Mouse (Mus musculus): ENCODE measurements at regions not wholly inside any gene's neighbourhood (a gene's known extent, or its start where the extent isn't known, plus 50 kb on each side); places are given as distances from the start of the nearest gene placed in this dataset.

DNA sequence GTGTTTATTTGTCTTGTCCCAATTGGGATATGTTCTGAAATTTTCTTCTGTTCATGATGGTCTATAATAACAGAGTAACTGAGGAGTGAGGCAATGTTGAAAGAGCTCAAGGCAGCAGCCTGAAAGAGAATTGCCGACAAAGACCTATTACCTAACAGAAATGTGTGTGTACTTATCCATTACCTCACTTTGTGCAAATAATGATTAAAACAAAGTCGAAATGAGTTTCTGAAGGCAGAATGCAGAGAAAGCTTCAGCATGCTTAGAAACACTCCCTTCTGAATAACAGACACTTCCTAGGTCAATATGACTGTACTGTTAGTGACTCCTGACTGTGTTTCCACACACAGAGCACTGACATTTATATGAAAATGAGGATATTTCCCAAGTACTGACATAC is 63.0 kb downstream of the Kbtbd8 start:
- no peak for DNase-seq

DNA sequence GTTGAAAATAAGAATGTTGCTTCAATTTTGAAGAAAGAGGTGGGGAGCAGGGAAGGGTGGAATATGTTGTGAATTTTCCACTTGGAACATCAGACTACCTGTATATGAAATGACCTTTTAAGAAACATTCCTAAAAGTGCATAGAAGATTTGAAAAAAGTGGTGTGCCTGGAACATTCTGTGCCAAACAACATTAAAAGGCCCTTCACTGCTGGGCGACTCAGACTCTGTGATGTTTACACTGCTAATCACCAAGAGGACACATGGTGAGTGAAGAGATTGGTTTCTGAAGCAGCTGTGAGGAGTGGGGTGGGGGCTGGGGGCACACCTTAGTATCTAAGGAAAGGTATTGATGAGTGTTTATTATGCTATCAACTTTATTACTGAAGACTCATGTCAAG is 65.2 kb downstream of the Kbtbd8 start:
- no peak for DNase-seq

DNA sequence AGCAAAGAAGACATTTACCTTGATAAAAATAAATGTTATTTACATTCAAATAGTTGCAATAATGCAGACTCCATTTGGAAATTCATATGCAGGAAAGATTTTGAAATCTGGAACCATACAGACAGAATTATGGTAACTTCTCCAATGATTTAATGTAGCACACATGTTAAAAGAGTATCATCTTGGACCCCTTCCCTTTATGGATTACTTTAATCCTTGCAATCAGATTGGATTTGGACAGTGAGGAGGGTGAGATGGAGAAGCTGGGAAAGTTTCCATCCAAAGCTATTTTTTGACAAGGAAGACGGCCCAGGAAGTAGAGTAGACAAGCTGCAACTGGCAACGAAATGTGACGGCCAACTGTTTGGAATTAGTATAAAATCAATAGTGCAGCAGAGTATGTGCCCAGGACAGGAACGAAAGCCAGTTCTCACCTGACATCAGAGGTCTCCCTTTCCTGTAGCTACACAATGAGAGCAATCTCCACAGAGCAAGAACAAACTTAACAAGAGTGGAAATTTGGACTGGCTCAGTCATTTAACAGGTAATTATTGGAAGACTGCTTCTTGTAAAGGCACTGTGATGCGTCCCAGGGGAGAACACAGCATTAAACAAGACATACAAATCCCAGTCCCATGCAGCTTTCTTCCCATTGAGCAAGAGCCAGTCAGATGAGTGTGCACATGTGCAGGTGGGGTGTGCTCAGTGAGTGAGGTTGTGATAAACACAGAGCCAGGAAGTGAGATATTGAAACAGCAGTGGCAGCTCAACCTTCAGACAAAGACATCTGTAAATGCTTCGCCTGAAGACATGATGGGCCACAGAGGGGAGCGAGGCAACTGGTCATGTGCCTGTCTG is 68.3 kb downstream of the Kbtbd8 start:
- DNase-seq: no peak

DNA sequence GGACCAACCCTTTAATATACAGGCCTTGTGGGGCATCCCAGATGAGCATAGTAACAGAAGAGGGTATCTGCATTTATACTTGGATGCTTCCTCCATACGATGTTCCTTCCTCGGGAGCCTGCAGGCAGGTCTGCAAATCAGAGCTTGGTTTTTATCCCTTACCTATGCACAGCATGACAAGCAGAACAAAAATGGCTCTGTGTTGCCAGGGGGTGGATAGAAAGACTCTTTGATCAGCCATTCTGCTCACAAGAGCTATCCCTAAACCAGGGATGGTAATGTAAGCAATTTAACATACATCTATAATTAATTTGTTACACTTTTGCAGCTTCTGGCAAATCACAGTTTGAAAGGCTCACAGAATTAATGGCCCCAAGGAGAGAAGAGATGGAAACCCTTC is 79.6 kb downstream of the Kbtbd8 start:
- DNase-seq: no peak

DNA sequence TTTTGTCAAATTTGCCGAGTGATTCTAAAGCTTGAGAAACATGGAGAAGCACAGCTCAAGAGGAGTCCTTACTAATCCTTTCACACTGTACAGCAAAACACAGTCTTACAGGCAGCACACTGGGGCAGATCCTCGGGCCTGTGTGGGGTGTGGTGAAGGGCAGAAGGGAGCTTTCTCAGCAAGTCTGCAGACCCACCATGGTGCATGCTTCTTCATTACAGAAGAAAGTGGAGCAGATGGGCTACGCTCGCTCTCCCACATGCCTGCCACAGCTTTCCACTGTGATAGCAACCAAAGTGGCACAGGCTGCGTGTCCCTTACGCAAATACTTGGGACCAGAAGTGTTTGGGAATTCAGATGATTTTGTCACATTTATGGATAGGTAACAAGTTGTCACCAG is 81.6 kb downstream of the Kbtbd8 start:
- DNase-seq: no peak

DNA sequence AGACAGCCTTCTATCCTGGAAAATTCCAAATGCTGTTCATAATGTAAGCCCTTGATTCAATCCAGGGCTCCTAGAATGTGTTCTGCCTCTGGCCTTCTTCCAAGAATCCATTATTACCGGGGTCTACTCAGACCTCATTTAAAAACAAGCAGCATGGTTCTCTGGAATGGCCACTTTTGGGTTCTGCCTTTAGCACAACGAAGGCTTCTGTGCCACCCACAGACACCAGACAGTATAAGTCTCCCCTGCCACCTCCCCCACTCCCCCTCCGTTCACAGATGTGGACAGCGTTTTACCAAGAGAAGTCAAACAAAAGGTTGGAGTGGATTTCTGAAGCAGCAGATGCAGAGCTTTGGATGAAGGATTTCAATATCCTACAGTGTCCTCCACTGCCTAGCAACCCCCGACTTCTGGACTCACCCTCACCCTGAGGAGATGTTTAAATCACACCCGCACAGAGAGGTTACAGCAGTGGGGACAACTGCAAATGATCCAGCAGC is 85.3 kb downstream of the Kbtbd8 start:
- DNase-seq: no peak

DNA sequence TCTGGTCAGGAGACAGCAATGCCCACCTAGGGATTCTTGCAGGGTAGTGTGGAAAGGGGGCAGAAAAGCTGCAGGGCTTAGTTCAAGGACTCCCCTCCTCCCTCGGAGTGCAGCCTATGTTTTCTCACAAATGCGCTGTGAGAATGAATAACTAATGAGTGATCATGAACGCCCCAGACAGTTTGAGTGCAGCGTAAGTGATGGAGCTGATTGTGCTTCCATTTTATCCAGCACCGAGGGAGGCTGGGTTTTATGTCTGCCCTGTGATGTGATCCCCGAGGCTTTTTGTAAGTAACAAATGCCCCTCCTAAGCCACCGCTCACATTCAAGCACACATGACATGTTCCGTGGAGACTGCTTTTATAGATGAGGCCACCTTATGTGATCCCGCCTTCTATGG is 85.9 kb downstream of the Kbtbd8 start:
- no peak for DNase-seq

DNA sequence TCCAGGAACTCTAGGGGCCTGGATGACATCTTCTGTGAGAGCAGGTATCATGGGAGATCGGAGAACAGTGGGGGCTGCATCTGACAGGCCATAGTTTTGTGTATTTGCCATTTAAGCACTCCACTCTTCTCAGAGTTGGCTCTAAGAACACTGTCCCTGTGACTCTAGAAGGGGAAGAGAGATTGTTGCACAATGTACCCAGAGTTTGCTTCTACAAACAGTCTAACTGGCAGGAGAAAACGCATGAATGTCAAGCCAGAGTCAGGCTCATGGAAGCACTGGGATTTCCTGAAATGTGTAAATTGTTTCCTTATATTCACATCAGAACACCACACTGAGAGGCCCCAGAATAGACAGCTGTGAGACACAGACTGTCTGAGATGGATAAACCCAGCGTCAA is 87.2 kb downstream of the Kbtbd8 start:
- DNase-seq: no peak

DNA sequence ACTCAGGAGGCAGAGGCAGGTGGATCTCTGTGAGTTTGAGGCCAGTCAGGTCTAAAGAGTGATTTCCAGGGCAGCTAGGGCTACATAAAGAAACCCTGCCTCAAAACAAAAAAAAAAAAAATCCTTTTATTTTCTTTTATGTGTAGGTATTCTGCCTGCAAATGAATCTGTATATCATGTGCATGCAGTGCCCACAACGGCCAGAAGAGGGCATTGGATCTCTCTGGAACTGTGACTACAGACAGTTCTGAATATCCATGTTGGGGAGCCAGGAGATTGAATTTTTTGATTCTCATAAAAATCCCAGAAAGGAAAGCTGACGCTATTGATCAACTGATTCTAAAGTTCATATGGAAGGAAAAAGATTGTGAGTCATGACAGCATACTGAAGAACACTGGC is 90.0 kb downstream of the Kbtbd8 start:
- DNase-seq: no peak

DNA sequence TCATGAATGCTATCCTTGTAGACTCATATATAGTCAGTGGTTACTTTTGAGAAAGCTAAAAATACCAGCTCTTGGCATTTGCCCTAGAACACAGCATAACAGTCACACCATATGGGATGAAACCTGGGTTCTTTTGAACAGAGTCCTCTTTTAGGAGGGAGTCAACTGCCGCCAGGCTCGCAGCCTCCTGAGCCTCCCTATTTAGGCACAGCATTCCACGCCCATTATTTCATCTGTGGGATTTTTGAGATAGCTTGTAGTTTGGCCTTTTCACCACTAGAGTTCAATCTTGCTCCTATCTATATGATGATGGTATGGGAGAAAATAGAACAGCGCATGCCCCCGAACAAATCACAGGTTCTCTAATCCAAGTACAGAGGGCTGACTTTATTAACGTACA is 100.4 kb downstream of the Kbtbd8 start:
- DNase-seq: no peak

DNA sequence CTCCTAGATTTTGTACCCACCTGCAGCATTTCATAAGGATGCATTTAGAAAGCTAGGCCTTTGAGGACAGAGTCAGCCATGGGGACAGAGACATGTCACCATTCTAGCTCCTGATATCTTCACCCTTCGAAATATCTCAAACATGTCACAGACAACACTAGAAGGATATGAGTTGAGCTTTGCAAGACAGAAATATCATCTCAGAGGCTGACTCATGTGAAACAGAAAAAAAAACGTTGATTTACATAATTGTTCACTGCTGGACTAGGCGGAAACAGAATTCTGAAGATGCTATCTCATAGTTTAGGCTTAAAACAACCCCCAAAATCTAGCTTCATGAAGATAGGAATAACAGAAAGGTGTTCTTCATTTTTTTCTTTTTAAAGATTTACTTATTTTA is 101.8 kb downstream of the Kbtbd8 start:
- DNase-seq: no peak

DNA sequence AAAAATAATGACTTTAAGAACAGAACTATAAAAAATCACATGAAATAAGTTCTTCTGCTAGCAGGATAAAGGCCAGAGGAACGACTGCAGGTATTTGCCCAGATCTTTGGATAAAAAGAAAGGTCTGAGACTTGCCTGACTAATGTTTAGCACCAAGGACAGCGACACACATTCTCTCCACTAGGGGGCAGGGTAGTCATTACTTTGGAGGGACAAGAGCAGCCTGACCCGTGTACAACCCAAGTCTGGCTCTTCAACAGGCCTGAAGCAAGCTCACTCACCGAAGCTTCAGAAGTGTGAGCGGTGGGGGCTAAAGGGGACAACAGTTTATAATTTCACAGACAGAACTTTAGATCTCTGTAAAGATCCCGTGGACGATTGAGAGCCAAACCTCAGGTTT is 98.4 kb upstream of the Gm10234 start:
- DNase-seq: peak; percentile 65

DNA sequence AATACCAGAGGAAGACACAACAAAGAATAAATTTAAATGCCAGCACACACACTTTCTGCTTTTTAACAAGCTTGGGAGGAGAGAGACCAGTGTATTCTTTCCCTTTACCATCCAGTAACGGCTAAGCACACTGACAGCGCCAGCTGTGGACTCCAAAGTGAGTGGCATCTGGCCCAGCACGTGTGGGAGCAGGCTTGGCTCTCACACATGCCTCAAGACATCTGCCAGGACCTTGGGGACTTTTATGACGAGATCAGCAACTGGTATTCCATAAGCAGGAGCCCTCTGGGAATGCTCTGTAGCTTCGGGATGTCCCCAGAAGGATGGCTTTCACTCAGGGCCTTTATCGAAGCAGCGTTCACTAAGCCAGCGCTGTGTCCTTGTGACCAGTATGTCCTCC is 92.0 kb upstream of the Gm10234 start:
- no peak for DNase-seq

DNA sequence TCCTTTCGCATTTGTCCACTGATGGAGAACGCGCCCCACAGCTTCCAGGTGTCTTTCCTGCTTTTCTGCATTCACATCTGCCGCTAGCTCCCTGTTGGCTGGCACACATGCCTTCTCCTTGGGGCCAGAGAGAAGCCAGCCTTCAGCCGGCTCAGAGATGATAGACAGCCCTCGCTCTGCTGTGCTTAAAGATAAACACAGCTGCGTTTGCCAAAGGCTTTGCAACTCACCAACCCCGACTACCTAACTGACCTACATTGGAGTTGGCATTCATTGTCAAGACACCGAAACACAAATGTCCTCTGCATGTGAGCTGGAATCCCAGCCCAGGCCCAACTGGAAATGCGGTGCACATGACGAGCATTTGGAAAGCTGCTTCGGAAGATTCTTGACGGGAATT is 87.2 kb upstream of the Gm10234 start:
- no peak for DNase-seq

DNA sequence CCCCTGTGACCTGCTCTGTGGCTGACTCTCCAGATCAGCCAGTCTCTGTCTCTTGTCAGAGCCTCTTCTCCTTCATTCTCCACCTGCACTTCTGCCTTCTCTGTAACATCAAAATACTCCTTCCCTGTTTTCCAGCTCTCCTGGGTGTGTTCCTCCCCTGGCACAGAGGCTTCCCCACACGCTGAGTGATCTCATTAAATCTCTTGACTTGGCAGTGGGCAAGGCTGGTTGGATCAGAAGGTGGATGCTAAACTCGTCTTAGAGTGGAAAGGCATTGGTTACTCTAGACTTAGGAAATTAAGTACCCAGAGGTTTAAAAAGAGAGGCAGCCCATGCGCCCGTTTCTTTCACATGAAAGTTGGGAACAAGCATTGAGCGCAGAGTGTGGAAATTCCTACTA is 78.3 kb upstream of the Gm10234 start:
- no peak for DNase-seq

DNA sequence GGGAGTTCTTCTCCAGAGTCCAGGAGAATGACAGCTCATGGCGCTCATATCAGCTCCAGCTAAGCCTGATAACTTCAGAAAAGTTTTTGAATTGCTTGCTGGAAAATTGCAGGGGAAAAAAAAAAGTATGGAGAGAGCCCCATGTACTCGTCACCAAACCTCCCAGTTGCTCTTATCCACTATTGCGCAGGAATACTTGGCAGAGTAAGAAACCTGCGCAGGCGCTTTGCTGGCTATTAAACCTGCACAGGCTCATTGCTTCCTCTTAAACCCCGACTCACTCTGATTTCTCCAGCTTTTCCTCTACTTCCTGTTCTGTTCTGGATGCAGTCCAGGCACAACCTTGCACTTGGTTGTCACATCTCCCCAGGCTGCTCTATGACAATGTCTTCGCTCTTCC is 77.0 kb upstream of the Gm10234 start:
- DNase-seq: no peak

DNA sequence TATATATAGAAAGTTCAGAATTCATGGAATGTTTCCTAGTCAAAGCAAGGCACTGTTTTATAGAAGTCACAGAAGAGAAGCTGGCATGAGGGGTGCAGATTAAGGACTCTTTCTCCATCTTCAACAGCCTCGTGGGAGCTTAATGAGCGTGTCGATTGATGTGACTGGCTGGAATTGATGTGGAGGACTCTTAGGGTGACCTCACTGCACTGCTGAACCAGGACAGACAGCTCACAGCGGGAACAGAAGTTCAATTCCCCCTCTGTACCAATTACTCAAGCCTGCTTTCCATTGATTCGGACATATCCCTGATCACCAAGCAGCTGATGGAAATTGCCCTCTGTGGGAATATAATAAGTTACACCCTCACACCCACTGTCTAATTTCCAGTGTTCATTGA is 65.6 kb upstream of the Gm10234 start:
- no peak for DNase-seq

DNA sequence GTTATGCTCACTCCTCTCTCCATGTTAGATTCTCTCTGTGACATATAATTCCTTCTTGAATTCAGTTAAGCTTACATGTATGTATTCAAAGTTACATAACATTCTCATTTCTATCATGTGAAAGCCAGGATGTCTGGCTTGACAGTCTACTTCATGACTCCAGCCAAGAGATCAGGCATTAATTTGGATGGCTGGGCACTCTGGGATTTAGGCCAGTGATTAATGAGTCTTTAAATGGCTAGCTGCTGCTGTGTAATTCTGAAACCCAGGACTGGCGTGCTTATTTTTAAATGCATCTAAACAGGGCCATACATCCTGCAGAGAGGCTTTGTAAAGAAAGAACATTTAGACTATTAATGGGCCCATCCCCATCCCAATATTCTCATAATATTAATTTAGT is 60.9 kb upstream of the Gm10234 start:
- no peak for DNase-seq

DNA sequence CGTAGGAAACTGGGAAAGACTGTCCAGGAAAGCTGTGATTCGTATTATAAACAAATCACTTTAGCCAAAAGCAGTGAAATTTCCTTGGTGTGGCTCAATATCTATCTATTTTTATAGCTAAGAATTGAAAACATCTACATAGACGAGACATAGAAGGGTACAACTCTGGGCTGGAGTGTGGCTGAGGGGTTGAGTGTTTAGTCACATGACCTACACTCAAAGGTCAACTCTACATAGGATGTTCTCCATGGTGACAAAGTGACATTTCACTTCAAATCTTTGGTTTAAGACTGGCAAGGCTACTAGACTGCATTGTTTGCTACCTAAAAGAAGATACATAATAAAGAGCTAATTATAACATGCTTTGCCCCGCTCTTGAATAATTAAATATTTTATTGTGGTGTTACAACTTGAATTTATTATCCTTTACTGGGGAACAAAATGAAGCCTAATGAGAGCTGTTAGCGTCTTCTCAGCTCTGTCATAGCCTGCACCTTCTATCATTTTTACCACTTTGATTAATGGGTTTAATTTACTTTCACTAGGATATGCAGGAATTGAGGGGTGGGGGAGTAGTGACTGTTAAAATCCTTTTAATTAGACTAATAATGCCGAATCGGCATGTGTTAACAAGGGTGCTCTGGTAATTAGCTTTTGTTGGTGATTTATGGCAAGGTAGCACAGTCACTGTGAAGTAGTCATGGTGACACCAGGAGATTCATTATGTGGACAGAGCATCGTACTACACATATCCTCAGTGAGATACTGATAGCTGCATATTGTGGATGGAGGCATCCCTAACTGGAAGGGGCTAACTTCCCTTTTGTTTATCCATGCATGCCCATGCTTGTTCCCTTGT is 57.7 kb upstream of the Gm10234 start:
- no peak for DNase-seq

DNA sequence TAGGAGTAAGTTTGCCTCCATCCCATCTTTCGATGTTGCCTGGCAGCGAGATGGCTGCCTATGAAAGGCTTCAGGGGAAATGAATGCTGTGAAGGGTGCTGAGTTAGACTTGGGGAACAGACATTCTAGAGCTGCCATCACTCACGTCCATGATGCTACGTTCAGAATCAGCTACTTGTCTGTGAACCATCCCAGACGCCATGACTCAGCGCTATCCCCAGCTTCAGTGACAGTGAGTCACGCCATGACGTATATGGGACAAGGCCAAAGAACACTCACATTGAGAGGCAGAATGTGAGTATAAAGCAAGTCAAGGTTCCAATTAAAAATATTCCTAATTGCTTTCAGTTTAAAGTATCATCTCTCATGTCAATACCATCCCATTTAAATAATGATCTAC is 52.4 kb upstream of the Gm10234 start:
- peak; percentile 73 for DNase-seq
